Mouse (Mus musculus): ENCODE results near the gene Myoc.

- TF ChIP-seq USF1 (IDR thresholded peaks at IDR 0.05; ENCODE audit: low read depth) (no peak), MAX (IDR thresholded peaks at IDR 0.05; ENCODE audit: low read depth) (no peak), POLR2A (IDR thresholded peaks at IDR 0.05; ENCODE audit: insufficient read length, low read depth) (no peak)
These were observed 21.4 kb downstream of the Myoc start for GRCm38 (mm10) chr1:162660276-162660860.
